Mouse (Mus musculus) gastrocnemius, adult 18-20 months (tissue): ENCODE measurements around the gene Rasgrp3. TPM values are rescaled to one million over a fixed set of nuclear protein-coding genes. Genes with fewer than 3 reads are reported as not detected.

Source experiments
- DNase-seq: peaks from one replicate; pipeline ENCODE4 v3.0.0; 2021; ENCODE audit warnings: low spot score
- long read RNA-seq, 2 experiments: library from polyadenylated mRNA; stranded (forward); transcript quantifications; one replicate each; pipeline ENCODE4 v2.0.0; 2021
- total RNA-seq, 2 experiments: library from RNA; stranded (reverse); gene quantifications; 2 replicates each; pipeline ENCODE4 v1.2.3; 2021

Gene Rasgrp3
- 10 to 100 TPM; 29.8 to 32.8 TPM for total RNA-seq
- long read RNA-seq, experiment 1, full-length matches to known transcripts = 5 of 21 reads
- long read RNA-seq, experiment 1, partial matches to known transcripts = 3 of 21 reads
- long read RNA-seq, experiment 1, other reads (novel, unspliced or antisense) = 13 of 21 reads
- long read RNA-seq, experiment 2, full-length matches to known transcripts = 2 of 9 reads
- long read RNA-seq, experiment 2, partial matches to known transcripts = 3 of 9 reads
- long read RNA-seq, experiment 2, other reads (novel, unspliced or antisense) = 4 of 9 reads

DNA sequence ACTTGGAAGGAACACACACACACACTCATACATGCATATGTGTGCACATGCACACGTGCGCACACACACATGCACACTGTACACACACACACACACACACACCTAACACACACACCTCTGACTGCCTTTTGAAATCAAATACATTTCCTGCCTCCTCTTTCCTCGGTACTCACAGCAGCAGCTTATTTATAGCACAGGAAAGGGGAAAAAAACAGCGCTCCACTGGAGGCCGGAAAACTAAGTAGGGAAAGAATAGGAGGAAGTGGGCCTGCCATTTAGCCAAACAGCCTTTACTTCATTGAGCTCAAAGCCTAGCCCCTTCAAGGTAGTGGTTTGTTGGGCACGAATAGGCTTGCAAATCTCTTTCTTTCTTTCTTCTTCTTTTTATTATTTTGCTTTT, at the start of gene Rasgrp3:
Gene Rasgrp3, plus strand, starts transcription at position 298 of the 400 bp plus-strand sequence.
- DNase-seq = peak; percentile 61

DNA sequence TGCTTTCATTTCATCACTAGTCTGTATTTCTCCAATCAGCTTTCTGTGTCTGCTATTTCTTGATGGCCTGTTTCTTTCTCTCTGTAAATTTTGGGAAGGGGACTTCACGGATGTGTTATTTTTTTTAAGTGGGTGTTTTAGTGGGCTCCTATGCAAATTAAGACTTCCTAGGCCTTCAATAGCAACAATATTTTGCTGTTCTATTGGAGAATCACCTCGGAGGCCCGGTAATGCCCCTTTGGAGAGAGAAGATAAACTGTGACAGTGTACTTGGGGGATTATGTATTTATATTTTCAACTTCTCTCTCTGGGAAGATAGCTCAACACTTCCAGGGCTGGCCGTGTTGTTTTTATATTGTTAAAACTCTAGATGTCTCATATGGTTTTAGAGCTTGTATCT, 47.3 kb upstream of the Rasgrp3 start:
- DNase-seq = no peak

- DNase-seq = no peak
Measured at GRCm38 (mm10) chr17:75390142-75390541, 45.6 kb upstream of the Rasgrp3 start.

DNA sequence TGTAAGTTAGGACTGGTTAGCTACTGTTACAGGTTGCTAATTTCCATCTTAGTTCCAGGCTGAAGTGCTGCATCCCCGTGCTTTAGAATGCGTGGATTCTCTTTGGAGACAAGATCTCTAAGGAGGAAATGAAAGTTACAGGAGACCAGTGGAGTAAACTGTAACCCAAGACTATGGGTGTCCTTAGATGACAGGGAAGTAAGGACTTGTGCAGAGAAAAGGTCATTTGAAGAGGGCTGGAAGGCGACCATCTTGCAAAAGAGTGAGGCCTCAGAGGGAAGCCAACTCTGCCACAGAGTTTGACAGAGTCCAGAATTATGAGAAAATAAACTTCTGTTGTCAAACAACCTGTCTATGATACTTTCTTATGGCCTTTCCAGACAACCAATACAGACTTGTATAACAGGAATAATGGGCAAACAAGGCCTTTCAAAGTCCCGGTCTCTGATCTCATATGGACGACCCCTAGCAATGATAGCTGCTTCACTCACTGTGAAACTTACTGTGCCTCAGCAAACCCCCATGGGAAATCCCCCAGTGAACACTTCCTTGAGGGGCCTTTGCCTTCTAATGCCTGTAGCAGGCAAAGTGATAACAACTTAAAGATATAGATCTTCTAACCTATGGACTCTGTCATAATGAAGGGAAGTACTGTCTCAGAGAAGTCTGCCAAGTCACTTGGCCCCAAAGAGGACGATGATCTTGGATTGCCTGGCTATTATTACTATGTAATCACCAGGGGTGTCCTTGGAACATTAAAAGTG, 44.1 kb upstream of the Rasgrp3 start:
- no peak for DNase-seq

GRCm38 (mm10) chr17:75406405-75406804, 29.3 kb upstream of the Rasgrp3 start:
- peak; percentile 27 for DNase-seq

GRCm38 (mm10) chr17:75416861-75417260, 18.8 kb upstream of the Rasgrp3 start:
- no peak for DNase-seq

DNA sequence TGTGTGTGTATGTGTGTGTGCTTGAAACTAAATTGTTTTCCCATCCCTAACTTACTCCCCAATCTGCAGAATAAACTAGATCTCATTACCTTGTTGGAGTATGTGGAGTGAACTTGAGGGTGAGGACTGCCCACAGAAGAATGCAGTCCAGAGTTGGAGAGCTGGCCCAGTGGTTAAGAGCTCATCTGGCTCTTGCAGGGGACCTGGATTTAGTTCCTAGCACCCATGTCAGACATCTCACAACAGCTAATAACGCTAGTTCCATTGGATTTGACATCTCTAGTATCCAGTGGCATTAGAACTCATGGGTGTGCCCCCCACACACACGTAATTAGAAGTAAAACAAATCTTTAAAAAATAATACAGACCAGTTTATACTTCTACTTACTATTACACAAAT, 1.5 kb upstream of the Rasgrp3 start:
- DNase-seq = no peak

DNA sequence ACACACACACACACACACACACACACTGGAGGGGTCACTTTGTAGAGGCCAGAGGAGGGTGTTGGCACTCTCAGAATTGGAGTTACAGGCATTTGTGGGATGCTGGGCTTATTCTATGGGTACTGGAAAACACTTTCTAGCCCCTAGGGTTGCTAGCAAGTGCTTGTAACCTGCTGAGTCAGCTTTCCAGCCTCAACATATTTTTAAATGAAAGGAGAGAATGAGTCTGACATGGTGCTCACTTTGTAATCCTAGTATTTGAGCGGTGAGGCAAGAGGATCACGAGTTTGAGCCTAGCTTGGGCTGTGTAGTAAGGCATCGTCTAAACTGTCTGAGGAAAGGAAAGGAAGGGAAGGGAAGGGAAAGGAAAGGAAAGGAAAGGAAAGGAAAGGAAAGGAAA, 825 bp upstream of the Rasgrp3 start:
- no peak for DNase-seq

DNA sequence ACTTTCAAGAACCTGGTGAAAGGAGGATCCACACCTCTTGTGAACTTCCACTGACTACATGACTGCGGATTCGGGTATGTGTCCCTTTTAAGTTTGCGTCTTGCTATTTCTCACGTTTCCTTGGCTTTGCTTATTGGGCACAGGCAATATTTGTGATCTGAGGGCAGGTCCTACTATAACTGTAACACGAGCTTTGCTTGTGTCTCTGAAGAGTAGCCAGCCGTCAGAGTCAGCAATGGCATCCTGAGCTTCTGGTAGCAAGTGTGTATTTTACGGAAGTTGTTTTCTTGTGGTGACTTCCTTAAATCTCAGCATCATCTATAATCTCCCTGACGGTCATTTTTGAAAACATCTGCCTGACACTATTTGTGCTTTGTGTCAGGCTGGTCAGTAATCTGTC, 399 bp downstream of the Rasgrp3 start:
- DNase-seq = peak; percentile 34

DNA sequence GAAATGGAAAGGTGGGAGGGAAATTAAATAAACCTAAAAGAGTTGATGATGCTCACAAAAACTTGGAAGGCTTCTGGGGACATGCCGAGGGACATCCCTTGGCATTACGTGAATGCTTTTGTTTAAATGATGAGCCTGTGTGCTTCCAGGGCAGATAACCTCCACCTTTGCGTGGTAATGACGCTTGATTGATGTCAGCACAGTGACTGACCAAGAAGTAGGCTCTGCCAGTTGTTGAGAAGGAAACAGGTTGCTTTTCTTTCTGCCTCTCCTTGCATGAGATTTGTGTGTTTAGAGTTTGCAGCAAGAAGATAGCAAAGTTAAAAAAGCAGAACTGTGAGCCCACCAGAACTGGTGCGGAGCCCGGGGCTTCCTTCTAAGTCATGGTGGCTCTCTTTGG, 1.1 kb downstream of the Rasgrp3 start:
- DNase-seq = no peak

- DNase-seq = no peak
Measured at GRCm38 (mm10) chr17:75437239-75437750, 1.6 kb downstream of the Rasgrp3 start.

DNA sequence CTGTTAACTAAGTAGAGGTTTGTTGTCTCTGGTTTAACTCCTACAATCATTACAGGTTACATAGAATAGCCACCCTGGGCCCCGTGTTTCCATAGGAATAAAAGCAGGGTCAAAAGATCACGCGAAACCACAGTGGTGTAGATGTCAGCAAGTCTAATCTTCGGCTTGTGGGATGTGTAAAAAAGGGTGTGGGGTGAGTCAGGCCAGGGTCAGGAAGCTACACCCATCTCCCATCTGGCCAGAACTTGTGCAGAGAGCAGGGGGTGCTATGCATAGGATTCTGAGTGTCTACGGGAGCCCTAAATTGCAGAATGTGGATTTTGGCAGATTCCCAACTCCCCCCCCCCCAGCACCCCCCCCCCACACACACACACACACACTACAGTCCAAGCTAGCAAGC, 2.5 kb downstream of the Rasgrp3 start:
- DNase-seq = no peak

DNA sequence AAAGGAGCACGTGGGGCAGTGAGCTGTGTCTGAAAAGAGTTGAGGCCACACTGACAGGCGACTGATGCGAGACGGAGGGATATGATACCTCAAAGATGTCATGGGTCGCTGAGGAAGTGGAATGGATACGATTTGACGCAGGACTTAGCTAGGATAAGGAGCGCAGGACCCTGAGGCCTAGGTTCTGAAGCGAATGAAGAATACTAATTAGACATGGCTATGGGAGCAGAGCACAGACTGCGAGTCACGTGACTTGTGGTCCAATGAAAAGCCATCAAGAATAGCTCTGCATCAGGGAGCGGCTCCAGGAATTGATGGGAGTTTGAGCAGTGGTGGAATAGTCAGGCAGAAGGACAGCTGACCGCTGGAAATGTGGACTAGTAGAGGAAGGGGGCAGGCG, 3.4 kb downstream of the Rasgrp3 start:
- DNase-seq = no peak

DNA sequence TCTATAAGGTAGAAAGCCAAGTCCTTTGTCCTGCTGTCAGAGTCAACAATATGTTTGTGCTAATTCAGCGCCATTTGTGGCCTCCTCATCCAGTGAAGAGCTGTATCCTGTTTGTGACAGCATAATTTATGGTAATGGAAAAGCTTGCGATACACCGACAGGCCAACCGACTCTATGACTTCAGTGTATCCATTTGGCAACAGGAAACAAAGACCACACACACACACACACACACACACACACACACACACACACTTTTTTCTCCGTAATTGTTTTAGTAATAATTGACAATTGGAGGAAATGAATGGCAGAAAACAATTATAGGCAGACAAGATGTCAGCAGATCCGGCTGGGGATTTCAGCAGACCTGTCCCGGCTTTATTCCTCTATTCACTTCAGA, 4.9 kb downstream of the Rasgrp3 start:
- DNase-seq = no peak

GRCm38 (mm10) chr17:75441260-75441830, 5.6 kb downstream of the Rasgrp3 start:
- DNase-seq = no peak

DNA sequence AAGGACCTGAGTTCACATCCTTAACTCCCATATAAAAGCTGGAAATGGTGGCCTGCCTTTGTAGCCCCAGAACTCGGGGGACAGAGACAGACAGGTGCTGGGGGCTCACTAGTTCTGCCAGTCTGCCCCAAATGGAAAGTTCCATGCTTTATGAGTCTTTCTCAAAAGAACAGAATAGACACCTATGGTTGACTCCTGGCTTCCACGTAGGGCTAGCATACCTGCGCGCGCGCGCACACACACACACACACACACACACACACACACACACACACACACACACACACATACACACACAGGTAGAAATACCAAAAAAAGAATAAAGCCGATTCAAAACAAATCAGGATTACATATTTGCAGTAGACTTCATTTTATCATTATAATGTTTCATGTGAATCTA, 6.7 kb downstream of the Rasgrp3 start:
- DNase-seq = no peak

DNA sequence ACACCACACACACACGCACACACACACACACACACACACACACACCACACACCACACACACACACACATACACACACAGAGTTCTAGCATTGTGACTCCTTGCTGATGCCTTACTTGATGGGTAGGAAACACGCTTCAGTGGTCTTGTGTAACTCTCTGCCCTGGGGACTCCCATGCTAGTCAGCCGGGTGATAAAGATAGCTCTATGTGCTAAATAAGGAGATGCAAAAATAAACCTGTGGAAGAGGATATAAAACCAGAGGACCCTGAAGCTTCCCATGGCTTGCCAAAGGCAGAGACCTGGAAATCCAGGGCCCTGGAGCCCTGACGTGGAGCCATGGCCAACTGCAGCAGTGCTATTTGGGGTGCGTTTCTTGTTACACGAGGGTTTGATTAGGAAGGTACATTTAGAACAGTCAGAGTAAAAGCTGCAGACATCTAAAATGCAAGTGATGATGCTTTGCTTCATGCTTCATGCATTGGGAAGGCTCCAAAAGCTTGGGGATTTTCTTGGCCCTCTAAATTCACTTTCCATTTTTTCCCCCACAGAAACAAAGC, 7.4 kb downstream of the Rasgrp3 start:
- peak; percentile 81 for DNase-seq

GRCm38 (mm10) chr17:75448257-75448656, 12.6 kb downstream of the Rasgrp3 start:
- no peak for DNase-seq

- DNase-seq = no peak
Measured at GRCm38 (mm10) chr17:75449022-75449421, 13.3 kb downstream of the Rasgrp3 start.

DNA sequence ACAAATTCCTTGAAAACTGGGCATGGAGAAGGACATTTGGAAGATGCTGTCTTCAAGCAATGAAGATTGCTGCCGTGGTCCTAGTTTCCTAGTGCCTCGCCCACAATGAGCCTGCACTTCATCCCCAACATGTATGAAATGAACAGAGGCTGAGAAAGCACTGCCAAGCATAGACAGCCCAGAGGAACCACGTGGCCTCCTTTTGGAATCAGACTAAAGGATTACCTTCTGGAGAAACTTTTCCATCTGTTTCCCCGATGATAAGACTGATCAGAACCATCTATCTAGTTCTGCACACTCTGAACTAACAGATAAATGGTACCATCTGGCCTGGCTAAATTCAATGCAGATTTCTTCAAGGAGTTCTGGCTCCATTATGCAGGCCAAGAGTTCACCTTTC, 16.6 kb downstream of the Rasgrp3 start:
- no peak for DNase-seq

DNA sequence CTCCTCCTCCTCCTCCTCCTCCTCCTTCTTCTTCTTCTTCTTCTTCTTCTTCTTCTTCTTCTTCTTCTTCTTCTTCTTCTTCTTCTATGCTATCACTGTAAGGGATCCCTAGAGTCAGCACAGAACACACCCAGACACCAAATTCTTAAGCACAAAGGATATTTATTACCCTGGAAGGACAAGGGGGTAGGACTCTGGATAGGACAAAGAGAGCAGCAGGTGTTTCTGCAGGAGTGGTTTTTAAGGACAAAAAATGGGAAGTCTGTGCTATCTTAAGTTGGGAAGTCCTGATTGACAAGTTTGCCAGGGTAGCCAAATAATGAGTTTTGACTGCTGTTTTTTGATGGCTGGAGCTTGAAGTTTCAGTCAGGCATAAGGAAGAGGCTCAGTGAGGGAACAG, 17.9 kb downstream of the Rasgrp3 start:
- DNase-seq = no peak

DNA sequence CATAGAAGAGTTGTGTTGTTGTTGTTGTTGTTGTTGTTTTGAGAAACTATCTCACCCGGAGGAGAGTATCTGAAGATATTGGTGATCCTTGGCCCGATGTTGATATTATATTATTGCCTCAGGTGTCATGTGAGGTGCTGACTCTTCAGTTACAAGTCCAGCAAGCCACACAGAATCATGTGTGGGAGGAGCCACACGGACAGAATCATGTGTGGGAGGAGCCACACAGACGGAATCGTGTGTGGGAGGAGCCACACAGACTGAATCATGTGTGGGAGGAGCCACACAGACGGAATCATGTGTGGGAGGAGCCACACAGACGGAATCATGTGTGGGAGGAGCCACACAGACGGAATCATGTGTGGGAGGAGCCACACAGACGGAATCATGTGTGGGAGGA, 20.4 kb downstream of the Rasgrp3 start:
- peak; percentile 39 for DNase-seq
